Mouse (Mus musculus) urinary bladder, adult 18-20 months (tissue): ENCODE results near the gene Pirb.

ENCODE experiments used
- DNase-seq, 2 experiments: peaks; one replicate each; pipeline ENCODE4 v3.0.0; 2022; ENCODE audit warnings: low spot score in 2 of 2, mixed read lengths in 2 of 2

Gene Pirb

DNA sequence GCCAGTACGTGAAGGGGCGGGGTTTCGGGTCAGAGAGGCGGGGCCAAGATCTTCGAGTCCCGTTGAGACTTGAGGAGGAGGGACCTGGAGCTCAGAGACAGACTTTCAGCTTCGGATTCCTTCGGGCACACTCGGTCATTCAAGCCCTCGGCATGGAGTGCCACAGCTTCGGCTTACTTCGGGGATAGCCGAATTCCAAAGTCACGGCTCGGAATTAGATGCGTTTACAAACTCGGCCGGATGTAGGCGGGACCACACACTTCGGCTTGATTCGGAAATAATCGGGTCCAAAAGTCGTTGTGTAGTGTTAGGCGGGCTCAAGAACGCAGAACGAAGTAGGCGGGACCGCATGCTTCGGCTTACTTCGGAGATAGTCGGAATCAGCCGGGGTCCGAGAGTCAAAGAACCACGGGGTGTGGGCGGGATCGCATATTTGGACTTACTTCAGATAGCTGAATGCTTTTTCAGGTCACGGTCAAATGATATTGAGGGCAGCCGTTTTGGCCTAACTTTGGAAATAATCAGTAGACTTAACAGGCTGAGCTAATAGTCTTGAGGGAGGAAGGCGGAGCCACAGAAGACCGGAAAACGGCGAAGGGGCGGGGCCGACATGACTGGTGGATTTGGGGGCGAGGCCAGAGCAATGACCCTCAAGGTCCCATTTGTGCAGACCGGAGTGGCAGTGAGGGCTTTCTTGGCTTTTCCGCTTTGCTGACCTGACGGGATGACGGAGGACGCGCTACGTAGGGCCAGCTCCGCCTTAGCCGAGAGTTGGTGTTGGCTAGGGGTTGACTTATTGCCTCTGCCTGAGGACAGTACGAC, 27.0 kb downstream of the Pirb start, which contains the start of gene Mboat7:
TSS of gene Mboat7 (minus strand) at position 537 of the 822 bp plus-strand sequence.
- DNase-seq = peak; percentile 94 to 97

DNA sequence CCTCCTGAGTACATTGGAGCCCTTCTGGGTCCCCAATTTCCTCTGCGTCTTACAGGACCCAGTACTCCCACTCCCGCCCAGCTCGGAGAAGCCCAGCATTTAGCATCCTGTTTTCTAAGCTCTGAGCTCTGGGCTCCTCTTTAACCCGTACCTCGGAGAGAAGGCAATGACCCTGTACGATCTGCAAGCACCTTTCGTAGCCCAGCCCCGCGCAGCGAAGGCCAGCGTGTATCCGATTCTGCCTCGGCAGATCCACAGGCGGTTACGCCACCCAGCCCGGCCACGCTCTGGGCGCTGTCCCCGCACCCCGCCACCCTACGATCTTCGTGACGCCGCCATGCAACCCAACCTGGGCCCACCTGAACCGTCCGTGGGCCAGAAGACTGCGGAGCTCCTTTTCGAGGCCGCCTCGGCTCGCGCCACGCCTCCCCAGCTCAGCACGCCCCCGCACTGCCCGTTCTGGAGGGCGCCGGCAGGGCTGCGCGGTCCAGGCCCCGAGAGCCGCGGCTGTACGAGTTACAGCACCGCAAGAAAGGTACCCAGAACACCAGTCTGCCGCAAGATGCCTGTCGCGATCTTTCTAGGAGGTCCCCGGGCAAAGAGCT, 27.7 kb downstream of the Pirb start, which contains the start of gene Tsen34:
TSS of gene Tsen34 (plus strand) at position 482 of the 605 bp plus-strand sequence.
- no peak for DNase-seq

- no peak for DNase-seq
Observed at GRCm38 (mm10) chr7:3691919-3692318, 28.3 kb downstream of the Pirb start.

- DNase-seq = no peak
Observed at GRCm38 (mm10) chr7:3685400-3686187, 34.6 kb downstream of the Pirb start.

DNA sequence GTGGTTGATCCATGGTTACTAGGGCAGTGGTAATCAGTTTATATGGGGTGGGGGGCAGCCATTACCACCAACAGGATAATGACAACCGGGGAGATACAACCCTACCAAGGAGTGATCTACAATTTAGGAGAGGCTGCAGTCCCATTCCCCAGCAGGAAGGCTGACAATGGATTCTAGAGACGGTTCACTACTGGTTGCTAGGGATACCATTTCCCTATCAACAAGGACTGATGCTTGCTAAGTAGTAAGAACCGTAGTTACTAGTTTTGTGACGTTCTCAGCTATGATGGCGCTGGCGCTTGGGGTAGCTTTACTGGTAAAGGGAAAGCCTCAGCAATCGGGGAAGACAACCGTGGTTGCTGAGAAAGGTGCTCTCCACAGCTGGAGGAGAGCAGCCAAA, 35.5 kb downstream of the Pirb start:
- no peak for DNase-seq

GRCm38 (mm10) chr7:3683908-3684550, 36.2 kb downstream of the Pirb start:
- DNase-seq = no peak

GRCm38 (mm10) chr7:3677342-3677741, 42.8 kb downstream of the Pirb start, which contains the start of gene Tmc4:
Gene Tmc4, minus strand, starts transcription at chr7:3677553.
- DNase-seq = peak; percentile 55 to 62

GRCm38 (mm10) chr7:3676371-3676770, 43.8 kb downstream of the Pirb start:
- DNase-seq = peak in 1 of 2 experiments; percentile 18

- DNase-seq = no peak
Observed at GRCm38 (mm10) chr7:3675228-3675548, 45.0 kb downstream of the Pirb start.

- DNase-seq = peak; percentile 60 to 64
Observed at GRCm38 (mm10) chr7:3674507-3675227, 45.5 kb downstream of the Pirb start.

DNA sequence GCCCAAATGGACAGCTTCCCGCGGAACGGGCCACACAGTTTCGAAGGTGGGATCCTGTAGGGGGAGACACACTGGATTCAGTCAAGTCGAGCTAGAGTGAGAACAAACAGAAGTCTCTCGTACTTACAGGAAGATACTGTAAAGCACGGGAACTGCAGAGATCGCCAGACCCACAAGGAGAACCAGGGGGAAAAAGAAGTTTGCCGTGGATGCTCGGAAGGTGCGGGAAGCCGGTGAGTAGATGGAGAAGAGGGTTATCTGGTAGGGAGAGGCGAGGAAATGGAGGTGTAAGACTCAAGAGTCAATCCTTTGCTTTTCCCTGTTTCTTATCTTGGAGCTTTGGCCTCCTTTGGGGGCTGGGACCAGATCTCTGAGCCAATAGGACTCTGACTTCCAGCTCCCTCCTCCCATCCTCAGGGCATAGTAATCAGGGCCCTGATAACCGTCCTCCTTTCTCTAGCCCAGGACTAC, 53.2 kb downstream of the Pirb start:
- DNase-seq = no peak

GRCm38 (mm10) chr7:3665215-3666114, 54.7 kb downstream of the Pirb start, which contains the start of gene Leng1:
Gene Leng1, minus strand, starts transcription at chr7:3665840.
- DNase-seq = peak; percentile 89 to 96

DNA sequence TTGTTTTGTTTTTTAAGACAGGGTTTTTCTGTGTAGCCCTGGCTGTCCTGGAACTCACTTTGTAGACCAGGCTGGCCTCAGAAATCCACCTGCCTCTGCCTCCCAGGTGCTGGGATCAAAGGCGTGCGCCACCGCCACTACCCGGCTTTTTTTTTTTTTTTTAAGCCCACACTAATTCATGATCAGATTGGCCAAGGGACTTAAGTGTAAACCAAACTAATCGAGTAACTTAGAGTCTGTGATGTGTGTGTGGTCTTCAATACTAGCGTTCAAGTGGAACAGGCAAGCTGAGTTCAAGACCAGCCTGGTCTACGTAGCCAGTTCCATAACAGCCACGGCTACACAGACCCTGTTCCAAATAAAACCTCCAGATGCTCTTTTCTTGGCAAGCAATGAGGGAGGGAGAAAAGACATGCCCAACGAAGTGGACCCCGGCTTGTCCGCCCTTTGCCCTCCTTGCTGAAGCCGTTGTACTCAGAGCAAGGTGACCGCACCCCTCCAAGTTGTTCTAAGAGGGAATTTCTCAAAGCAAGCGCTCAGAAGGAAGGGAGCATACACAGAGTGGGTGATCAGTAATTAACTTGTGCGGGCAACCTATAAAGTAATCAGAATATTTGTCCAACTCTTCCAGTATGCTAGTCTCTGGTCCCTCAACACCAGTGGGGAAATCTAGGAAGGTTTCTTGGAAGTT, 55.5 kb downstream of the Pirb start:
- DNase-seq = no peak
